Mouse (Mus musculus): ENCODE measurements around the gene D030056L22Rik.

GRCm38 (mm10) chr19:18669551-18669950, 43.4 kb upstream of the D030056L22Rik start:
- TF ChIP-seq ZC3H11A (IDR thresholded peaks at IDR 0.05; ENCODE audit: borderline replicate concordance, low read depth, low read length) = no peak
- no peak for TF ChIP-seq ZNF384 (IDR thresholded peaks at IDR 0.05; ENCODE audit: low read depth, low read length)
- no peak for TF ChIP-seq HCFC1 (IDR thresholded peaks at IDR 0.05; ENCODE audit: borderline replicate concordance, insufficient read depth, low read length)

Measured in ES-E14 (cell line).